Mouse (Mus musculus) megakaryocyte, adult 5-6 weeks (primary cell): Measurements from ENCODE around the gene Celf3. TPM values are rescaled to one million over a fixed set of nuclear protein-coding genes. Genes with fewer than 3 reads are reported as not detected.

Source experiments
- ATAC-seq: 2 replicates; pipeline ENCODE4 v1.8.0; 2016; ENCODE audit warnings: mild to moderate bottlenecking, inconsistent platforms; ENCODE audit not compliant: poor library complexity, severe bottlenecking
- total RNA-seq, 2 experiments: library from RNA; stranded (forward) in 1 of 2; stranded (reverse) in 1 of 2; fragments of 153-499, 151-499 nt in 1 of 2; fragments of 221-1000, 200-1000 nt in 1 of 2; gene quantifications; 2 replicates each; pipeline versions ENCODE4 v1.2.3 to v1.2.4; 2015 to 2017

The Celf3 gene
- total RNA-seq, 2 experiments from 2014 or later: not detected

- ATAC-seq: no peak
Measured at GRCm38 (mm10) chr3:94479564-94479963, 1.5 kb downstream of the Celf3 start.

GRCm38 (mm10) chr3:94480291-94480884, 2.3 kb downstream of the Celf3 start, which contains the start of gene Riiad1:
Gene Riiad1 (minus strand): TSS chr3:94480341.
- no peak for ATAC-seq

GRCm38 (mm10) chr3:94481429-94481828, 3.3 kb downstream of the Celf3 start:
- ATAC-seq: no peak

GRCm38 (mm10) chr3:94482764-94483385, 4.8 kb downstream of the Celf3 start:
- peak; percentile 89 for ATAC-seq

- ATAC-seq: no peak
Measured at GRCm38 (mm10) chr3:94483790-94484439, 5.8 kb downstream of the Celf3 start.

GRCm38 (mm10) chr3:94485922-94486321, 7.8 kb downstream of the Celf3 start:
- no peak for ATAC-seq

- ATAC-seq: no peak
Measured at GRCm38 (mm10) chr3:94487581-94487980, 9.5 kb downstream of the Celf3 start.

GRCm38 (mm10) chr3:94497162-94497561, 19.1 kb downstream of the Celf3 start:
- ATAC-seq: no peak

- ATAC-seq: peak; percentile 77
Measured at GRCm38 (mm10) chr3:94502243-94502642, 24.1 kb downstream of the Celf3 start.

GRCm38 (mm10) chr3:94506664-94507063, 28.6 kb downstream of the Celf3 start:
- ATAC-seq: no peak; the same call in 1 of the 2 replicates

- ATAC-seq: no peak
Measured at GRCm38 (mm10) chr3:94526731-94527130, 48.6 kb downstream of the Celf3 start.

- ATAC-seq: 0 out of 2 replicates have a peak, but pooled peaks have one; percentile 35
Measured at GRCm38 (mm10) chr3:94533968-94534367, 55.9 kb downstream of the Celf3 start.

- no peak for ATAC-seq
Measured at GRCm38 (mm10) chr3:94537187-94537586, 59.1 kb downstream of the Celf3 start.

Other genes with a start within 250 kb of the Celf3 start
- gene Gm4778, start 214.3 kb upstream of the Celf3 start, total RNA-seq (2015): not detected in 2 replicates
- not detected in 2 replicates for gene Gm4778, start 214.3 kb upstream of the Celf3 start, total RNA-seq (2017)
- 2.9 and 3.5 TPM in 2 replicates for gene Them4, start 168.2 kb upstream of the Celf3 start, total RNA-seq (2015)
- gene Them4, start 168.2 kb upstream of the Celf3 start, total RNA-seq (2017): 1.8 and 2.9 TPM in 2 replicates
- gene Them5, start 136.2 kb upstream of the Celf3 start, total RNA-seq (2015): not detected in 2 replicates
- gene Them5, start 136.2 kb upstream of the Celf3 start, total RNA-seq (2017): not detected in 2 replicates
- gene C2cd4d, start 115.9 kb upstream of the Celf3 start, total RNA-seq (2015): not detected in 2 replicates
- gene C2cd4d, start 115.9 kb upstream of the Celf3 start, total RNA-seq (2017): not detected in 2 replicates
- gene Rorc, start 105.5 kb upstream of the Celf3 start, total RNA-seq (2015): 0.16 and 0.55 TPM in 2 replicates
- gene Rorc, start 105.5 kb upstream of the Celf3 start, total RNA-seq (2017): 0.18 and 0.45 TPM in 2 replicates
- gene Lingo4, start 79.8 kb upstream of the Celf3 start, total RNA-seq (2015): not detected in 2 replicates
- gene Lingo4, start 79.8 kb upstream of the Celf3 start, total RNA-seq (2017): not detected in 2 replicates
- 2.2 and 4.8 TPM in 2 replicates for gene Tdrkh, start 65.0 kb upstream of the Celf3 start, total RNA-seq (2015)
- gene Tdrkh, start 65.0 kb upstream of the Celf3 start, total RNA-seq (2017): 1.1 and 4.3 TPM in 2 replicates
- 30.7 and 34.2 TPM in 2 replicates for gene Mrpl9, start 35.0 kb upstream of the Celf3 start, total RNA-seq (2015)
- gene Mrpl9, start 35.0 kb upstream of the Celf3 start, total RNA-seq (2017): 41.8 and 44.3 TPM in 2 replicates
- not detected in 2 replicates for gene Oaz3, start 34.4 kb upstream of the Celf3 start, total RNA-seq (2015)
- not detected in 2 replicates for gene Oaz3, start 34.4 kb upstream of the Celf3 start, total RNA-seq (2017)
- gene Riiad1, start 2.0 kb downstream of the Celf3 start, total RNA-seq (2015): 1.1 TPM in 1 of 2 replicates, not detected in the other
- not detected in 2 replicates for gene Riiad1, start 2.0 kb downstream of the Celf3 start, total RNA-seq (2017)
- 31.3 and 35.9 TPM in 2 replicates for gene Snx27, start 104.4 kb downstream of the Celf3 start, total RNA-seq (2015)
- gene Snx27, start 104.4 kb downstream of the Celf3 start, total RNA-seq (2017): 33.8 and 39.8 TPM in 2 replicates
- gene Gm10972, start 164.8 kb downstream of the Celf3 start, total RNA-seq (2015): not detected in 2 replicates
- gene Gm10972, start 164.8 kb downstream of the Celf3 start, total RNA-seq (2017): not detected in 2 replicates
- gene Tuft1, start 180.6 kb downstream of the Celf3 start, total RNA-seq (2015): 0.80 and 1.1 TPM in 2 replicates
- gene Tuft1, start 180.6 kb downstream of the Celf3 start, total RNA-seq (2017): 0.85 and 2.1 TPM in 2 replicates
- gene Selenbp2, start 215.3 kb downstream of the Celf3 start, total RNA-seq (2015): not detected in 2 replicates
- gene Selenbp2, start 215.3 kb downstream of the Celf3 start, total RNA-seq (2017): not detected in 2 replicates